Mouse (Mus musculus): Measurements from ENCODE around the gene Ubn1. TPM values are rescaled to one million over a fixed set of nuclear protein-coding genes. Genes with fewer than 3 reads are reported as not detected.

Gene Ubn1
- polyA plus RNA-seq, 1 experiment from 2014 or later, result 16.6 TPM

DNA sequence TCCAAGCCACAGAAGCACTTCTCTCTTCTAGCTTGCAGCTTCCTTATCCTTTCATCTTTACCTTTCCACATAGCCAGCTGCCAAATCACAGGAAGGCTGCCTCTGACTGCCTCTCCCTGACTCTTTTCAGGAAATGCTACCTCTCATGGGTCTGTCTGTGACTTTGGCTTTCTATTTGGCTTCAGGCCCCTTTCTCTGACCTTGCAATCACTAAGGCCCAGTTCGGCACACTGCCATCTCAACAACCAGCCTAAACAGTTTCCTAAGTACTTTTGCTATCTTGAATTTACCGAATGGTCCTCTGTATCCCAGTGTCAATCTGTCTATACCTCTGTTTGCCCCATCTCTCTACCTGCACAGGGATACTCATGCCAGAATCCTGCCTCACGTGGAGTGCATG lies 14.3 kb upstream of the Ubn1 start:
- Histone ChIP-seq H3K27me3 (ENCODE audit: low read depth, poor library complexity, severe bottlenecking) (no peaks in the 10 kb centered on the region), H3K4me3 (no peak overlapping the region), H3K36me3 (peaks cover 100% of the 10 kb centered on the region), H3K9me3 (replicated peaks) (no peaks in the 10 kb centered on the region), H3K27ac (replicated peaks) (no peak overlapping the region), H3K4me1 (no peaks in the 10 kb centered on the region)
- DNase-seq (ENCODE audit: low spot score), result no peak
- 94% methylated on average over 3 of the region's 3 CpGs for WGBS

DNA sequence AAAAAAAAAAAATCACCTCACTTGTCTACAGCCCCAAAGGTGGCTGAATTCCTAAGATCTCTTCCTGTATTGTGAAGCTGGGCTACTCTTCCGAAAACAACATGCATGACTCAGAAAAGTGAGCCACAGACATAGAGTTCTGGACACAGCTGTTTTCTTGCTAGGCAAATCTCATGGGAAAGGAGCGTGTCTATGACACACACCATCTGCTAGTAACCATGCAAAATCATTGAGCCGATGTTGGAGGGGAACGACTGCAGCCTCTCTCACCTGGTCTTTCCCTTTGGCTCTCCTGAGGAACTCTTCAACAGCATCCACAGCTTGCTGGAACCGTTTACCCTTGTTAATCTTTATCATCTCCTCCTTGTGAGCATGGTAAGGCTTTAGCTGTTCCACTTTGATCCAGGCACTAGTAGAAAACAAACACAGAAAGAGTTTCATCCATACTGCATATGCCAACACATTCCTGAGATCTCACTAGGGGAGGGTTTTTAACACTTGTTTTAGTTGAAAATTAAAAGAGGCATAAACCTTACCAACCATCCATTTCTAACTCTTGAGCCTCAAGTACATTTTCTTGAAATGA lies 13.1 kb upstream of the Ubn1 start:
- H3K27ac ChIP-seq (replicated peaks), result no peak overlapping the region
- no peaks in the 10 kb centered on the region for H3K9me3 ChIP-seq (replicated peaks)
- WGBS, result 91% methylated on average over 5 of the region's 5 CpGs
- no peak for DNase-seq (ENCODE audit: low spot score)
- no peaks in the 10 kb centered on the region for H3K4me1 ChIP-seq
- peaks cover 100% of the 10 kb centered on the region for H3K36me3 ChIP-seq
- H3K27me3 ChIP-seq (ENCODE audit: low read depth, poor library complexity, severe bottlenecking), result no peaks in the 10 kb centered on the region
- H3K4me3 ChIP-seq, result no peak overlapping the region

DNA sequence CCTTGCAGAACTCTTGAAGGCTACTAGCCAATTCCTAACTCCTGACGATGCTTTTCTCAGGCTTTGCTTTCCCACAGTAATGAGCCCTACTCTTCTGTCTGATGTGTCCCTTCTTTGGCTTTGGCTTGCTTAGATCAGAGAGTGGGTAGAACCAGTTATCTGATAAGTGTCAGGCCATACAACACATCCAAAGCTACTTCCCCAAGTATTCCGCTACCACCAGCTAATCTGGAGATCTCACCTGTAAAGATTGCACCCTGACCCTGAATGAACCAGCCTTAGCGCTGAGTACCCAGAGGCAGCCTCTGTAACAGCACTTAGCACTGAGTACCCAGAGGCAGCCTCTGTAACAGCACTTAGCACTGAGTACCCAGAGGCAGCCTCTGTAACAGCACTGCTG lies 4.5 kb upstream of the Ubn1 start:
- WGBS, result 94% methylated on average over 3 of the region's 3 CpGs
- H3K9me3 ChIP-seq (replicated peaks), result no peaks in the 10 kb centered on the region
- peaks cover 77% of the 10 kb centered on the region for H3K36me3 ChIP-seq
- H3K4me1 ChIP-seq, result peaks cover 12% of the 10 kb centered on the region
- H3K27ac ChIP-seq (replicated peaks), result no peak overlapping the region
- H3K4me3 ChIP-seq, result no peak overlapping the region
- no peak for DNase-seq (ENCODE audit: low spot score)
- no peaks in the 10 kb centered on the region for H3K27me3 ChIP-seq (ENCODE audit: low read depth, poor library complexity, severe bottlenecking)

DNA sequence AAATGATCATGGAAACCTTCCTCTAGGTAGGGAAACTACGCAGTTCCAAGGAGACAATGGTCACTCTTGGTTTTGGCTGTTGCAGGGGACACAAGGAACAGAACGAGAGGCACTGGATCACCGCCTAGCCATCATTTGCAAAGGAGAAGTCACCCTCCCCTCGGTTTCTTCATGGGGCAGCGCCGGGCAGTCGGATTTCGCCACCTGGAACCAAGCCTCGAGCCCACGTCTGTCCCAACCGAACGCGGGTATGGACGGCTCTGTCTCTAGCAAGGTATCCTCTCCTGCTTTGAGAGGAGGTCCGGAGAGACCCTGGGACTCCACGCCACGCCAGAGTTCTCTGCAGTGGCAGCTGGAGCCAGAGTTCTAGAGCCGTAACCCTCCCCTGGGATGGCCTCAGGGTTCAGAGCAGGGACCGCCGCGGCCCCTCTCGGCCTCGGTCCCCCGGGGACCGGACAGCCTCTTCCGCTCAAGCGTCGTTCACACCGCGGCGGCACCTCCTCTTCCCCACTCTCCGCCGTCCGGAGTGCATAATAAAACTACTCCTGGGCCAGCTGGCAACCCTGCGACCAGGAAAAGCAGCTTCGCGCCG lies 579 bp upstream of the Ubn1 start:
- Histone ChIP-seq H3K27me3 (ENCODE audit: low read depth, poor library complexity, severe bottlenecking) (no peaks in the 10 kb centered on the region), H3K9me3 (replicated peaks) (no peaks in the 10 kb centered on the region), H3K4me3 (peak overlapping the region; percentile 79), H3K27ac (replicated peaks) (peak overlapping the region; percentile 93), H3K36me3 (peaks cover 56% of the 10 kb centered on the region), H3K4me1 (peaks cover 28% of the 10 kb centered on the region)
- no peak for DNase-seq (ENCODE audit: low spot score)
- under 1% methylated on average over 38 of the region's 38 CpGs for WGBS

DNA sequence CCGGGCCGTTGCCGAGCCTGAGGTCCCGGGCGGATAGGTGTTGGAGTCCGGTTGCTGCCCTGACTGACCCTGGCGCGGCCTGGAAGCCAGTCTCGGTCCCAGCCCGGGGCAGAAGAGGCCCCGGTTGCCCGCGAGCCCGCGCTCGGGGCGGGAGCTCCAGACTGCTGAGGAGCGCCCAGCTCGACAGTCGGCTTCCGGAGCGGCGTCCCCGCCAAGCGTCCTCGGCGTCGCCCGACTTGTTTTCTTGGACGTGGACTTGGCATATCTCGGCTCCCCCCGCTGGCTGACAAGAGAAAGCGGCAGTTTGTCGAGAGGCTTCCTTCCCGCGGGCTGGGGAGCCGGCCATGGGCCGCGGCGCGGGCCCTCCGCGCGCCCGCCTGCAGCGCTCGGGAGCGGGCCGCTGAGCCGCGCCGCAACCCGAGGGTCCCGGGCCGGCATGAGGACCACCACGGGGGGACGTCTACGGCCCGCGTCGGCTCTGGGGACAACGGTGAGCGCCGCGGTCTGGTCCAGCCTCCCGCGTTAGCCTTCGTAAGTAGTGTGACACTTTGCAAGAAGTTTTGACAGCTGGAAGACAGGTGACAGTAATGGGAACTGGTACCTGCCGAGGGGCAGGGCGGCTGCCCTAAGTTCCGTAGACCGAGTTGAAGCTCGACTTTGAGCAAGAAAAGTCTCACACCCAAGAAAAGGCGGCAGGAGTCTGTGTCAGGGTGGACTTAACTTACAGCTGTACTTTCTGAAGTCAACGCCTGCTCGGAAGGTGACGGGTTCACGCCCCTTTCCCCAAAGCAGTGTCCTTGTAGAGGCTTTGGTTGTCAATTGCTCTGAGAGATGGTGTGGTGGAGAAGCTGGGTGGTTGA lies 624 bp downstream of the Ubn1 start:
- Histone ChIP-seq H3K27me3 (ENCODE audit: low read depth, poor library complexity, severe bottlenecking) (no peaks in the 10 kb centered on the region), H3K36me3 (peaks cover 55% of the 10 kb centered on the region), H3K4me1 (peaks cover 28% of the 10 kb centered on the region), H3K4me3 (peak overlapping the region; percentile 79), H3K9me3 (replicated peaks) (no peaks in the 10 kb centered on the region), H3K27ac (replicated peaks) (peak overlapping the region; percentile 93)
- DNase-seq (ENCODE audit: low spot score), result peak; percentile 80
- WGBS, result under 1% methylated on average over 78 of the region's 78 CpGs

DNA sequence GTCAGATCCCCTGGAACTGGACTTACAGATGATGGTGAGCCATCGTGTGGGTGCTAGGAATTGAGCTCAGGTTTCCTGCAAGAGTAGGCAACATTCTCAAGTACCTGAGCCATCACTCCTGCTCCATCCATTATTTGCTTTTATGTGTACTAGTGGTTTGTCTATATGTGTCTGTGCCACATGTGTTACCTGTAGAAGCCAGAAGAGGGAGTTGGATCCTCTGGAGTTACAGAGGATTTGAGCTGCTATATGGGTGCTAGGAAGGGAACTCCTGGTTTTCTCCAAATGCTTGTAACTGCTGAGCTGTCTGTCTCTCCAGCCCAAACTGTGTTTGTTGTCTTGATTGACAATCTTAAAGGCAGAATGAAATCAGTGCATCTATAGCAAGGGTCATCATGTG lies 8.3 kb downstream of the Ubn1 start:
- no peak for DNase-seq (ENCODE audit: low spot score)

DNA sequence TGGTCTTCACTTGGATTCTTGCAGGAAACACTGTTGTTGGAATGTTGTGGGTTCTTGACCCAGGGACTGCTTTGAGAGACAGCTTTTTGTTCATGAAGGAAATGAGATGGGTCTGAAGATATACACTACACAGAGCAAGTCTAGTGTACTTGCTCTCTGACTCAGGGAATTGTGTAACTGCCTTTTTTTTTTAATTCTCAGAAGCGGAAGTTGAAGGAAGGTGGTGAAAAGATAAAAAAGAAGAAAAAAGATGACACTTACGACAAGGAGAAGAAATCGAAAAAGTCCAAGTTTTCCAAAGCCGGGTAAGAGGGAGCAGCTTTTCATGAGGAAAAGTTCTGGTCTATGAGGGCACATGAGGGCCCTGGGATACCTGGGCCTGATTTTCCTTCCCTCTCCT lies 13.6 kb downstream of the Ubn1 start:
- Histone ChIP-seq H3K9me3 (replicated peaks) (no peaks in the 10 kb centered on the region), H3K4me3 (no peak overlapping the region), H3K36me3 (peaks cover 94% of the 10 kb centered on the region), H3K27ac (replicated peaks) (no peak overlapping the region), H3K4me1 (no peaks in the 10 kb centered on the region), H3K27me3 (ENCODE audit: low read depth, poor library complexity, severe bottlenecking) (no peaks in the 10 kb centered on the region)
- DNase-seq (ENCODE audit: low spot score), result no peak
- 94% methylated on average over 4 of the region's 4 CpGs for WGBS

More for the DNA sequence above, 8.3 kb downstream of the Ubn1 start:
- WGBS, result 90% methylated on average over 1 of the region's 1 CpGs
- Histone ChIP-seq H3K4me3 (no peak overlapping the region), H3K27ac (replicated peaks) (no peak overlapping the region), H3K4me1 (no peaks in the 10 kb centered on the region), H3K9me3 (replicated peaks) (no peaks in the 10 kb centered on the region), H3K36me3 (peaks cover 93% of the 10 kb centered on the region), H3K27me3 (ENCODE audit: low read depth, poor library complexity, severe bottlenecking) (no peaks in the 10 kb centered on the region)

DNA sequence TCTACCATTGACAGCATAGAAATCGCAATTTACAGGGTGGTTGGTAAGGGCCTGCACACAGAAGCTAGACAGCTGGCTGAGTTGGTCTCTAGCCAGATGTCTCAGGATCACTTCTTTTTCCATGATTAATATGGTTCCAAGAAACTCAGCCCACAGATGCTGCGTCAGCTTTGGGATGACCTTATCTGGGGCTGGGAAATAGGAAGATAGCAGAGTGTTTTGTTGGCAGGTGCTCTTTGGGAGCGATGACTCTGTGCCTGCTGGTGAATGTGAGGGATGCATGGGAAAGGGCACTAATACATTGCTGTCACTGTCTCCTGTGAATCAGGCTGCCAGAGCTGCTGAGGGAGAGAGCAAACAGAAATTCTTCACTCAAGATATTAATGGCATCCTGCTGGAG lies 20.5 kb downstream of the Ubn1 start:
- Histone ChIP-seq H3K4me1 (no peaks in the 10 kb centered on the region), H3K9me3 (replicated peaks) (no peaks in the 10 kb centered on the region), H3K27me3 (ENCODE audit: low read depth, poor library complexity, severe bottlenecking) (no peaks in the 10 kb centered on the region), H3K36me3 (peaks cover 94% of the 10 kb centered on the region), H3K27ac (replicated peaks) (no peak overlapping the region), H3K4me3 (no peak overlapping the region)
- DNase-seq (ENCODE audit: low spot score), result no peak
- WGBS, result 94% methylated on average over 3 of the region's 3 CpGs

DNA sequence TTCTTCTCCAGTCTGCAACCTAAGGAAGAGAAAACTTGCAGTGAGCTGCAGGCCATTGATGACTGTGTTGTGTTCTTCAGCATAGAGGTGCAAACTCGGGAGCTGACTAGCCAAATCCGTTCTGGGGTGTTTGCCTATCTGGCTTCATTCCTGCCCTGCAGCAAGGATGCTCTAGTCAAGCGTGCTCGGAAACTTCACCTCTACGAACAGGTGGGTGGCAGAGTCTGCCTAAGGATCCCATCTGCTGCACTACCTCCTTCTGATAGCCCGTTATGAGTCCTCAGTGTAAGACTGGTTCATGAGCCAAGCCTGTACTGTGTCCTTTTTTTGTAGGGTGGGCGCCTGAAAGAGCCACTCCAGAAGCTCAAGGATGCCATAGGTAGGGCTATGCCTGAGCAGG lies 22.1 kb downstream of the Ubn1 start:
- Histone ChIP-seq H3K27ac (replicated peaks) (no peak overlapping the region), H3K4me3 (no peak overlapping the region), H3K4me1 (no peaks in the 10 kb centered on the region), H3K27me3 (ENCODE audit: low read depth, poor library complexity, severe bottlenecking) (no peaks in the 10 kb centered on the region), H3K9me3 (replicated peaks) (no peaks in the 10 kb centered on the region), H3K36me3 (peaks cover 94% of the 10 kb centered on the region)
- no peak for DNase-seq (ENCODE audit: low spot score)
- 94% methylated on average over 7 of the region's 7 CpGs for WGBS

DNA sequence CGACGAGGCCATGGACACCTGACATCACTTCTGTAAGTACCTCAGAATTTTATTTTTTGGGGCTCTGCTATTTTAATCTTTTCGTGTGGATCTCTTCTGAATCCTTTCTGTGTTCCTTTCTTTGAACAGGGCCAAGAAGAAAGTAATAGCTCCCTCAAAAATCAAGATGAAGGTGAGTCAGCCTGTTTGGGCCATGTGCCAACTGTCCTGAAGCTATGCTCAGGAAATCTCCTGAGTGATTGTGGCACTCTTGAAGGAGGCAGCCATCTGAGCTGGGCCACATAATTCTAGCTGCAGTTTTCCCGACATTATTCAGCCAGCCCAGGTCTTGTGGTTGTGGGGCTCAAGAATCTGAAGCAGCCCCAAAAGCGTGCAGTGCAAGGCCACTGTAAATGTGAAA lies 24.5 kb downstream of the Ubn1 start:
- no peak for DNase-seq (ENCODE audit: low spot score)

DNA sequence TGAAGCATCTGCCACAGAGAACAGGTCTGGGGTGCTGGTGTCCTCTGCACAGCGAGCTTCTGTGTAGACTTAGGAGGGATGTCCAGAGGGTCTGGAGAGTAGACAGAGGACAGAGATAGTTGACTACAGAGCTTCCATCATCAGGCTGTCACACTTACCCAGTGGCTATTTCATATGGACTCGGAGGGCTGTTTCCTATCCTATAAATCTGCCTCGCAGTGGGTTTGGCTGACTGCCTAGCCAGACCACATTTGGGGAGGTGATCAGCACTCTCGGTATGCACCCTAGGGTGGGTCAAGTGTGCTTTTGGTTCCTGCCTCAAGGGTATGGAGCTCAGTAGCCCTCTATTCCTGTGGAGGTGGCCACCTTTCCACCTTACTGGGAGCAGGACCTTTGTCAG lies 35.3 kb downstream of the Ubn1 start:
- Histone ChIP-seq H3K9me3 (replicated peaks) (no peaks in the 10 kb centered on the region), H3K27ac (replicated peaks) (no peak overlapping the region), H3K27me3 (ENCODE audit: low read depth, poor library complexity, severe bottlenecking) (no peaks in the 10 kb centered on the region), H3K4me3 (no peak overlapping the region), H3K4me1 (no peaks in the 10 kb centered on the region), H3K36me3 (peaks cover 79% of the 10 kb centered on the region)
- DNase-seq (ENCODE audit: low spot score), result no peak
- WGBS, result 96% methylated on average over 4 of the region's 4 CpGs

More for the DNA sequence above, 24.5 kb downstream of the Ubn1 start:
- no peak overlapping the region for H3K4me3 ChIP-seq
- no peaks in the 10 kb centered on the region for H3K27me3 ChIP-seq (ENCODE audit: low read depth, poor library complexity, severe bottlenecking)
- no peaks in the 10 kb centered on the region for H3K4me1 ChIP-seq
- no peaks in the 10 kb centered on the region for H3K9me3 ChIP-seq (replicated peaks)
- no peak overlapping the region for H3K27ac ChIP-seq (replicated peaks)
- H3K36me3 ChIP-seq, result peaks cover 96% of the 10 kb centered on the region
- WGBS, result 93% methylated on average over 5 of the region's 5 CpGs

DNA sequence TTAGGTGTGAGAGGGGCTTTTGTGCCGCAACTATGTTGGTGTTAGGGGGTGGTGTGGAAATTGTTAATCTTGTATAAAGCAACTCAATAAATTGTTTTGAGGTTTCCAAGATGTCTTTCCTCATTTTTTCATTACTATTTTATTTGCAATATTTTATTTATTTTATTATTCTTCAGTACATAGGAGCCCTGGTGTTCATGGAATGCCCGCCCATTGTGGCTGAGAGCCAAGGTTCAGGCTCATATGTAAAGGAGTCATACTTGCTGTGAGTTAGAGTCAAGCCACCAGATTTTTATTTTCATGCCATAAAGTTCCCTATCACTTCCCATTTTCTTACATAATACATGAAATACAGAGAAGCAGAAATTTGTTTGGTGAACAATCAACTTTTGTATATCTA lies 36.3 kb downstream of the Ubn1 start:
- H3K27me3 ChIP-seq (ENCODE audit: low read depth, poor library complexity, severe bottlenecking), result no peaks in the 10 kb centered on the region
- H3K9me3 ChIP-seq (replicated peaks), result no peaks in the 10 kb centered on the region
- no peak overlapping the region for H3K27ac ChIP-seq (replicated peaks)
- peaks cover 75% of the 10 kb centered on the region for H3K36me3 ChIP-seq
- WGBS, result 96% methylated on average over 2 of the region's 2 CpGs
- DNase-seq (ENCODE audit: low spot score), result no peak
- H3K4me3 ChIP-seq, result no peak overlapping the region
- H3K4me1 ChIP-seq, result no peaks in the 10 kb centered on the region

DNA sequence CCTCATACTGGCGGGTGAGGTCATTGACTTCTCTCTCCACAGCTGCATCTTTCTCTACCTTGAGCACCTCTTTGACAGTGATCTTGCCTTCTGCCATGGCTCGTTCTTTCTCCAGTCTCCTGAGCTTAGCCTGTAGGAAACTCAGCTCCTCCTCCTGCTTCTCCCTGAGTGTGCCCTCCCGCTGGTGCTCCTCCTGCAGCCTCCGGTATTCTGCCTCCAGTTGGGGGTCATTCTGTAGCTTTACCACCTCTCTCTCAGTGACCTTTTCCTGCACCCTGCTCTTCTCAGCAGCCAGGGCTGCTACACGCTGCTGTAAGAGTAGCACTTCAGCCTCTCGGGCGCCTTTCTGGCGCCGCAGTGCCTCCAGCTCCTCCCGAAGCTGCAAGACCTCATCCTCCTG lies 39.2 kb downstream of the Ubn1 start:
- WGBS, result 74% methylated on average over 10 of the region's 10 CpGs
- Histone ChIP-seq H3K4me3 (no peak overlapping the region), H3K4me1 (no peaks in the 10 kb centered on the region), H3K27ac (replicated peaks) (no peak overlapping the region), H3K27me3 (ENCODE audit: low read depth, poor library complexity, severe bottlenecking) (no peaks in the 10 kb centered on the region), H3K9me3 (replicated peaks) (no peaks in the 10 kb centered on the region), H3K36me3 (peaks cover 48% of the 10 kb centered on the region)
- no peak for DNase-seq (ENCODE audit: low spot score)
